Mouse (Mus musculus): Measurements from ENCODE around the gene H2-Eb1.

The H2-Eb1 gene

DNA sequence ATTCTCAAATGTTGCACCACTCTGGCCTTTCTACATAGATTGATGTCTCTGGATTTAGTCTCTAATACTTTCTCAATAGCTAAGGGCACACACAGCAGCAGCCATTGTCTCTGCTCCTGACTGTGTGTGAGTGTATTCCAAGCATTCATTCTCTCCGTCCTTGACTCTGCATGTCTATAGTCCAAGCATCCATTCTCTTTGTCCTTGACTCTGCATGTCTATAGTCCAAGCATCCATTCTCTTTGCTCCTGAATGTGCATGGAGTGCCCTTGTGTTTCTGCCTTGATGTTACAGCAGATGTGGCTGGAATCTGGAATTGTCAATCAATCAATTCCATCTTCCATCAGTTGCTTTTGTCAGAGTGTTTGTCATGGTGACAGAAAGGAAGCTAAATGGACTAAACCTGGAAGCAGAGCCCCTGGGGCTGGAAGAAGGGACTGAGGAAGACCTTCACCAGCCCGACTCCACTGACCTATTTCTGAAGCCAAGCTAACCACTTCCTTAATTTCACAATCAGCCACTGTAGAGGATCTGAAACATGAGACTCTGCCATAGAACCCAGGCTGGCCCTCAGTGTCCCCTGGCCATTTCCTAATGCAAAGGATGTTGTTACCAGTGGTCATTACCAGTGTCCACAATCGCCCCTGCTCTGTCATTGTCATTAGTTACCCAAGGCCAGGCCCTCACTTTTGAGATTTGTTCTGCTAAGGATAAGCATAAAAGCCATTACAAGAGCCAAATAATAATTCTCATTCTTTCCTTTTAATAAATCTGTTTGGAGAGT, 35.1 kb downstream of the H2-Eb1 start:
- ChIA-PET CTCF (interaction anchor here (0.6 to 2.5 kb wide), 10 partner anchors 8 to 556 kb away, joined by 3 to 8 read pairs (median 4); no protein-coding TSS in a partner anchor), POLR2A (interaction anchor here in 2 of 4 experiments (0.9 to 1.0 kb wide), 2 partner anchors 20 to 615 kb away, joined by 3 read pairs; no protein-coding TSS in a partner anchor)

DNA sequence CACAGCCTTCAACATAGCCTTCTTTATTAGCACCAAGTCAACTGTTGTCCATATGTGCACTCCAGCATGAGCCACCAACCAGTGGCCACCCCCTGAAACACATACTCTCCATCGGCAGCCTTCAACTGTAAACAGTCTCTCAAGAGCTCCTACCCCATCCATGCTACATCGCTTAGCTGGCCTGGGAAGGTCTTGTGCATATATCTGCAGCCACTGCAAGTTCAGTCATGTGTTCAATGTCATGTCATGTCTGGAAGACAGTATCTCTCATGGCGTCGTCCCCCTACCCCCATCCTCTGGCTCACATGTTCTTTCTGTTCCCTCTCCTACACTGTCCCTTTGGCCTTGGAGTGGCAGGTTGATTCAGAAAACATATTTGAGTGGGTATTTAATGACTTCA, 39.2 kb downstream of the H2-Eb1 start:
- POLR2A ChIA-PET, result no interaction called here
- CTCF ChIA-PET, result no interaction called here

DNA sequence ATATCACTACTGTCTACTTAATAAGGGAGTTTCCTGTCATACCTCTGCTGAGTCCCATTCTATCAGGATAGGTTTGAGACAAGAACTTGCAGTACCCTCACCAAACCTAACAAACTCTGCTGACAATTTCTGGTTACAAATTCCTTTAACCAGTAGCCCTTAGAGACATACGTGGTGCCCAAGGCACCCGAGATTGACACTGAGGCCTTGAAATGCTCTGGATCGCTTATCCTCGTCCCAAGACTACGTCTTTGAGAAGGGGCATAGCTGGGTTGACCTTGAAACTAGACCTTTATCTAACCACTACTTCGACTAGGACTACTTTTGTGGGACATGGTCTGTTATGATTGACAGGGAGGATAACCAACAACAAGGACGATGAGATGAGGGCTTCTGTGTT, 39.8 kb downstream of the H2-Eb1 start:
- CTCF ChIA-PET, result no interaction called here
- POLR2A ChIA-PET, result no interaction called here

DNA sequence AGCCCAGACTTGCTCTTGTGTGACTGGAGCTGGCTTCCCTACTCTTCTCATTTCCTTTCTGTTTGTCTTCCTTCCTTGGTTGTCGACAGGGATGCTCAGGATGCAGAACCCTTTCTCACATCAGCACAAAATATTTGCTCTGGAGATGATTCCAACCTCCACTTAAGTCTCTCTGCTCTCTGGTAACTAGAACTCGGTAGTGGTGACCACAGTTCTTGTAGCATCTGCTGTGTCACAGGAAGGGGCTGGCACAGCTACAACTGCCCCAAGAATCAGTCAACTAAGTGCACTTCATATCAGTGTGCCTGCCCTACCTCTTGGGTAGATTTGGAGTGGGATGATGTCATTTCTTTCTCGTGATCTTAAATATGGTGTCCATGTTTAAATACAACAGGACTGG, 40.4 kb downstream of the H2-Eb1 start:
- CTCF ChIA-PET, result interaction anchor here in 1 of 4 experiments (1.0 kb wide), 1 partner anchor 95 kb away, joined by 5 read pairs; no protein-coding TSS in a partner anchor
- POLR2A ChIA-PET, result no interaction called here

DNA sequence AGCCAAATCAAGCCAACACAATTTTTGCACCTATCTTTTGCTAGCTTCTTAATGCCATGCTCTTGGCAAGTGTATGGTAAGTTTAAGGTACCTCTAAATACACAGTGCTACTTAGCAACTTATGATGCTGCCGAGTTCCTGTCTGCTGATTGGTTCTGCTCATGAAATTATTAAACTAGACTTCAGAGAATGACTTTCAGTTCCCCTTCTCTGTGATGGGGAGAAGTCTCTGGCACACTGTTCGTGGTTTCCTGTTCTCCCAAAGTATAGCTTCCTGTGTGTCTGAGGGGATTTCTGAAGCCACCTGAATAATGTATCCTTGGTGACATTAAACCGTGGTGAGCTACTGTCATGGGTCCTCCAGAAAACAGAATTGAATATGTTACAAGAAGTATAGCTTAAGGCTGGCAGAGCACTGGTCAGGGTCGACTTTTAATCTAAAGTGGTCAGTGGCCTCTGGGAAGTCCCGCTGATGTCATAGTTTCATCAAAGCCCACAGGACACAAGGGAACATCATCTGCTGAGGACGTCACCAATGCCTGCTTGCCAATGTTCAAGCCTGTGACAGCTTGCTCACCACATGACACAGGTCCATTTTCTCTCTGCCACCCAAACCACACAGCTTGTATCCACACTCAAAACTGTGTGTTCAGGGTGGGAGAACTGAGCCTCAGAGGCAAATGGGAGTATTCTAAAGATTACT, 42.1 kb downstream of the H2-Eb1 start:
- CTCF ChIA-PET, result interaction anchor here (0.5 to 2.7 kb wide), 8 partner anchors 9 to 98 kb away, joined by 3 to 24 read pairs (median 4); no protein-coding TSS in a partner anchor
- POLR2A ChIA-PET, result interaction anchor here in 1 of 4 experiments (1.0 to 1.4 kb wide), 2 partner anchors 52 to 86 kb away, joined by 3 read pairs; no protein-coding TSS in a partner anchor

- POLR2A ChIA-PET, result interaction anchor here in 2 of 4 experiments (0.6 to 1.1 kb wide), 5 partner anchors 11 to 280 kb away, joined by 3 to 4 read pairs (median 3); partner anchors contain the start of genes H2-DMa (in 1 of the 2) and Prrt1 (in 1 of the 2)
- CTCF ChIA-PET, result interaction anchor here (0.6 to 3.1 kb wide), 46 partner anchors 9 to 776 kb away, joined by 3 to 55 read pairs (median 4); partner anchors contain the start of genes BC051142 (in 2 of the 4) and H2-Eb1 (in 1 of the 4)
These were observed 43.8 kb downstream of the H2-Eb1 start for GRCm38 (mm10) chr17:34349429-34349828.

DNA sequence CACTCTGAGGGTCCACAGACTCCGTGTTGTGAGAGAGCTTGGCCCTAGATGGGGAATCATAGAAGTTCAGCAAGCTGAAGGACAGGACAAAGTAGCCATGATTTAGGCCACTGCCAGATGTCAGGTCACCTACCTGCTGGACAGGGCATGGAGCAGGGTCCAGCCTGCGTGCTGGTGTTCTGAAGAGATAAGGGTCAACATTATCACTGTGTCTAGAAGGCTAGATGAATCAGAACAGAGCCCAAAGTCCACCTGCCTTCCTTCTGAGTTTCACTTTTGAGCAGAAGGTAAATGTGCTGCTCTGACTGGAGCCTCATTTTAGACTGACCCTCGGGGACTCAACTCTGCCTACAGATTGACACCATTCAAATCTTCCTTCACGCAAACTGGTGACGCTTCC, 48.9 kb downstream of the H2-Eb1 start, which contains the start of gene Btnl2:
Gene Btnl2 (plus strand): TSS at position 284 of the 400 bp plus-strand sequence.
- POLR2A ChIA-PET, result no interaction called here
- CTCF ChIA-PET, result interaction anchor here in 1 of 4 experiments (0.6 kb wide), 1 partner anchor 101 kb away, joined by 13 read pairs; no protein-coding TSS in a partner anchor

DNA sequence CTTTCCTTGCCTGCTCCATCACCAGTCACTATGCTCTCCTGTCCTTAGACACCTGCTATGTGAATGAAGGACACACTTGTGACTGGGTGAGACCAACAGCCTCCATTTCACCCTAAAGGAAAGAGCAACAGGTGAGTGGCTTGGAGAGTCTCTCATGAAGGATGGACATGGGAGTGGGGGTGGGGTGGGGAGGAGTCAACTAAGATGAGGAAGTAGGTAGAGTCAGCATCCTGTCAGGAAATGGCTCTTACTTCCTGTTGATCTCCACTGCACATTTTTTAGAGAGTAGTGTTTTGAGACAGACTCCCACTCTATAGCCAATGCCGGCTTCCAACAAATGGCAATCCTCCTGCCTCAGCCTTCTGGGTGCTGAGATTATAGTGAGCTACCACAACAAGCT, 49.3 kb downstream of the H2-Eb1 start:
- ChIA-PET POLR2A (interaction anchor here in 1 of 4 experiments (1.9 kb wide), 1 partner anchor 11 kb away, joined by 7 read pairs; no protein-coding TSS in a partner anchor), CTCF (interaction anchor here in 2 of 4 experiments (0.6 to 1.2 kb wide), 2 partner anchors 101 to 104 kb away, joined by 3 to 13 read pairs; no protein-coding TSS in a partner anchor)

GRCm38 (mm10) chr17:34362954-34363546, 57.4 kb downstream of the H2-Eb1 start:
- ChIA-PET POLR2A (no interaction called here), CTCF (interaction anchor here in 1 of 4 experiments (0.6 kb wide), 1 partner anchor 158 kb away, joined by 3 read pairs; no protein-coding TSS in a partner anchor)

GRCm38 (mm10) chr17:34363676-34364310, 58.1 kb downstream of the H2-Eb1 start:
- POLR2A ChIA-PET, result no interaction called here
- CTCF ChIA-PET, result no interaction called here

DNA sequence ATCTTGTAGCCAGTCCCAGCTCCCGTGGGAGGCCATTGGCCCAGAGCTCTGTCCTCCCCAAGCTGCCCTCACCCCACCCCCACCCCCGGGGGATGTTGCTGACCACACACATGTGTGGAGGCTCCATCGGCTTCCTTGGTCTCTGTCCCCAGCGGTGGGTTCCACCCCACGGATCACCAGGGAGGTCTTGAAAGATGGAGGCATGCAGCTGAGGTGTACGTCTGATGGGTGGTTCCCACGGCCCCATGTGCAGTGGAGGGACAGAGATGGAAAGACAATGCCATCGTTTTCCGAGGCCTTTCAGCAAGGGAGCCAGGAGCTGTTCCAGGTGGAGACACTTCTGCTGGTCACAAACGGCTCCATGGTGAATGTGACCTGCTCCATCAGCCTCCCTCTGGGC, 59.4 kb downstream of the H2-Eb1 start:
- ChIA-PET CTCF (no interaction called here), POLR2A (interaction anchor here in 1 of 4 experiments (1.4 kb wide), 1 partner anchor 9 kb away, joined by 7 read pairs; no protein-coding TSS in a partner anchor)

Measured in embryonic stem cell, embryonic (primary cell).